Mouse (Mus musculus) erythroblast, embryonic 14.5 days (primary cell): ENCODE results near the gene Arhgap30. TPM values are rescaled to one million over a fixed set of nuclear protein-coding genes. Genes with fewer than 3 reads are reported as not detected.

Source experiments
- H3K27me3 ChIP-seq: 2 replicates; pipeline ENCODE4 v1.6.1; 2012; ENCODE audit warnings: inconsistent platforms; ENCODE audit not compliant: control insufficient read depth
- H3K36me3 ChIP-seq: 2 replicates; pipeline ENCODE4 v1.6.1; 2012; ENCODE audit warnings: mild to moderate bottlenecking, inconsistent platforms; ENCODE audit not compliant: control insufficient read depth
- H3K4me1 ChIP-seq: 2 replicates; pipeline ENCODE4 v1.6.1; 2012; ENCODE audit warnings: inconsistent platforms; ENCODE audit not compliant: control insufficient read depth
- H3K4me3 ChIP-seq: replicated peaks from 2 replicates; pipeline ENCODE3; 2012; ENCODE audit warnings: moderate library complexity, mild to moderate bottlenecking, inconsistent platforms
- H3K9me3 ChIP-seq: 2 replicates; pipeline ENCODE4 v1.6.1; 2012; ENCODE audit warnings: low read length, inconsistent platforms, mixed read lengths; ENCODE audit not compliant: control insufficient read depth
- GATA1 ChIP-seq: IDR thresholded peaks from 2 replicates; pipeline ENCODE4 v1.6.1; 2012; ENCODE audit warnings: low read length, inconsistent platforms, mixed read lengths
- TAL1 ChIP-seq: IDR thresholded peaks from 3 replicates; pipeline ENCODE4 v1.6.1; 2012; ENCODE audit warnings: low read length, inconsistent platforms, mixed read lengths
- polyA plus RNA-seq: library from polyadenylated mRNA; stranded (reverse); fragments of >175 nt; gene quantifications from 2 replicates; pipeline ENCODE4 v1.2.3, GENCODE M21; 2012

Gene Arhgap30
- polyA plus RNA-seq, 1 experiment, result 0.06 TPM

- TF ChIP-seq GATA1 (no peak), TAL1 (no peak)
- Histone ChIP-seq H3K27me3 (no peaks in the 10 kb centered on the region), H3K4me3 (no peak overlapping the region), H3K36me3 (no peaks in the 10 kb centered on the region), H3K4me1 (no peaks in the 10 kb centered on the region), H3K9me3 (no peaks in the 10 kb centered on the region)
Observed at GRCm38 (mm10) chr1:171401821-171402220, 13.1 kb downstream of the Arhgap30 start.

- H3K36me3 ChIP-seq, result no peaks in the 10 kb centered on the region
- TF ChIP-seq GATA1 (no peak), TAL1 (no peak)
Observed at GRCm38 (mm10) chr1:171402991-171403390, 14.2 kb downstream of the Arhgap30 start.

GRCm38 (mm10) chr1:171407263-171407662 is 18.5 kb downstream of the Arhgap30 start:
- H3K36me3 ChIP-seq, result no peaks in the 10 kb centered on the region
- TF ChIP-seq TAL1, result no peak
- no peak for TF ChIP-seq GATA1
- peaks cover 17% of the 10 kb centered on the region for H3K27me3 ChIP-seq
- H3K9me3 ChIP-seq, result no peaks in the 10 kb centered on the region
- peaks cover 11% of the 10 kb centered on the region for H3K4me1 ChIP-seq
- no peak overlapping the region for H3K4me3 ChIP-seq

More at GRCm38 (mm10) chr1:171402991-171403390, 14.2 kb downstream of the Arhgap30 start:
- Histone ChIP-seq H3K27me3 (peaks cover 4% of the 10 kb centered on the region; the same call in 1 of the 2 replicates), H3K4me3 (no peak overlapping the region), H3K4me1 (no peaks in the 10 kb centered on the region), H3K9me3 (no peaks in the 10 kb centered on the region)

GRCm38 (mm10) chr1:171410231-171410630 is 21.5 kb downstream of the Arhgap30 start:
- Histone ChIP-seq H3K36me3 (peaks cover 2% of the 10 kb centered on the region), H3K9me3 (no peaks in the 10 kb centered on the region), H3K4me3 (no peak overlapping the region), H3K27me3 (peaks cover 17% of the 10 kb centered on the region), H3K4me1 (peaks cover 29% of the 10 kb centered on the region)
- no peak for TF ChIP-seq TAL1
- TF ChIP-seq GATA1, result no peak

GRCm38 (mm10) chr1:171410947-171411484 is 22.3 kb downstream of the Arhgap30 start, which contains the start of gene Usf1:
Gene Usf1, plus strand, starts transcription at chr1:171411313.
- Histone ChIP-seq H3K27me3 (peaks cover 17% of the 10 kb centered on the region), H3K4me1 (peaks cover 31% of the 10 kb centered on the region), H3K9me3 (no peaks in the 10 kb centered on the region), H3K36me3 (peaks cover 10% of the 10 kb centered on the region), H3K4me3 (peak within 1 kb of the TSS; percentile 94)
- no peak; the same call in 1 of the 2 replicates for TF ChIP-seq GATA1
- TF ChIP-seq TAL1, result no peak

GRCm38 (mm10) chr1:171411492-171411941 is 22.8 kb downstream of the Arhgap30 start:
- Histone ChIP-seq H3K4me1 (peaks cover 34% of the 10 kb centered on the region), H3K36me3 (peaks cover 14% of the 10 kb centered on the region), H3K4me3 (peak overlapping the region; percentile 94), H3K27me3 (peaks cover 17% of the 10 kb centered on the region), H3K9me3 (no peaks in the 10 kb centered on the region)
- TF ChIP-seq GATA1 (no peak), TAL1 (no peak)

- H3K4me3 ChIP-seq, result peak overlapping the region; percentile 94
- peaks cover 17% of the 10 kb centered on the region for H3K27me3 ChIP-seq
- H3K4me1 ChIP-seq, result peaks cover 34% of the 10 kb centered on the region
- no peak for TF ChIP-seq GATA1
- no peak for TF ChIP-seq TAL1
- H3K36me3 ChIP-seq, result peaks cover 19% of the 10 kb centered on the region
- no peaks in the 10 kb centered on the region for H3K9me3 ChIP-seq
Observed at GRCm38 (mm10) chr1:171412001-171412441, 23.3 kb downstream of the Arhgap30 start.

- Histone ChIP-seq H3K4me3 (peak overlapping the region; percentile 94), H3K27me3 (peaks cover 17% of the 10 kb centered on the region), H3K4me1 (peaks cover 34% of the 10 kb centered on the region), H3K36me3 (peaks cover 23% of the 10 kb centered on the region), H3K9me3 (no peaks in the 10 kb centered on the region)
- TF ChIP-seq TAL1 (no peak), GATA1 (no peak)
Observed at GRCm38 (mm10) chr1:171412446-171412845, 23.7 kb downstream of the Arhgap30 start.

GRCm38 (mm10) chr1:171413608-171414007 is 24.9 kb downstream of the Arhgap30 start:
- TF ChIP-seq GATA1, result no peak
- no peak for TF ChIP-seq TAL1
- Histone ChIP-seq H3K27me3 (peaks cover 10% of the 10 kb centered on the region), H3K36me3 (peaks cover 33% of the 10 kb centered on the region), H3K4me1 (peaks cover 34% of the 10 kb centered on the region), H3K9me3 (no peaks in the 10 kb centered on the region), H3K4me3 (no peak overlapping the region)

GRCm38 (mm10) chr1:171418660-171419059 is 29.9 kb downstream of the Arhgap30 start, which contains the start of gene Tstd1:
Gene Tstd1, plus strand, starts transcription at chr1:171418872.
- TF ChIP-seq TAL1 (no peak), GATA1 (no peak)
- H3K9me3 ChIP-seq, result no peaks in the 10 kb centered on the region
- H3K36me3 ChIP-seq, result peaks cover 47% of the 10 kb centered on the region
- H3K4me3 ChIP-seq, result no peak within 1 kb of the TSS
- no peaks in the 10 kb centered on the region for H3K27me3 ChIP-seq
- H3K4me1 ChIP-seq, result peaks cover 13% of the 10 kb centered on the region
